Mouse (Mus musculus): ENCODE results near the gene Mapkapk2. TPM values are rescaled to one million over a fixed set of nuclear protein-coding genes. Genes with fewer than 3 reads are reported as not detected.
"Not testable (repeated sequence)": the region's sequence is repeated elsewhere in the genome, so short reads cannot be mapped to it uniquely, and the experiment has no call there.

Mapkapk2 gene
- polyA plus RNA-seq, 1 experiment from 2014 or later, result 22.5 TPM

DNA sequence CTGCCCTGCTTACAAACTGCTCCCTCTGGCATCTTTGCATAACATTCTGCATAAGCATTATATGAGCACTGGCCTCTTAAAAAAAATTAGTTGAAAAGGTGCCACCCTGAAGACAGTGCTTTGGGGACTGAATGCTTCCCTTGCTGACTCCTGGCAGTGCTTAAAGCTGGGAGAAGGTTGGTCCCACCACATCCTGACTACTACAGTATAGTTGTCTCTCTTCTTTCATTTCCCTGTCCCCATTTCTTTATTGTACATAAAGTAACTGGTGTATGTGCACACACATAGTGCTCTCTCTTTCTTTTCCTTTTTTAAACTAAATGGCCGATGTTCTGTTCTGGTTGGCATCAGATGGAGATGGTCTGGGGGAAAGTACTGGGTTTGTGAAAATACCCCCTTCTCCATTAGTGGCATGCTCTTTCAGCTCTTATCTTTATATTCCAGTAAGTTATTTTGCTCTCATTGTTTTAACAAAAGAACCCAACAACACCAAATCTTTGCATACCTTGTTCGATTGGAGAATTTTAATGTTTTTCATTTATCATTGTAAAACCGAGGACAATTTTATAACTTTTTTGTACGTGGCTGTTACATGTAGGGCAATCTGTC, 74.3 kb downstream of the Mapkapk2 start:
- H3K27ac ChIP-seq; H3K27me3 ChIP-seq (ENCODE audit: control insufficient read depth, insufficient read depth, low read length); H3K36me3 ChIP-seq (replicated peaks; ENCODE audit: control insufficient read depth, insufficient read depth); DNase-seq (ENCODE audit: low spot score); ATAC-seq (ENCODE audit: low FRiP score); H3K4me3 ChIP-seq (replicated peaks; ENCODE audit: low read length); H3K4me1 ChIP-seq (replicated peaks; ENCODE audit: control insufficient read depth, insufficient read depth, low read length); H3K9ac ChIP-seq; H3K4me2 ChIP-seq (replicated peaks); H3K9me3 ChIP-seq (ENCODE audit: control insufficient read depth, low read length): not testable (repeated sequence)
- 86% methylated on average over 4 of the region's 4 CpGs for WGBS

DNA sequence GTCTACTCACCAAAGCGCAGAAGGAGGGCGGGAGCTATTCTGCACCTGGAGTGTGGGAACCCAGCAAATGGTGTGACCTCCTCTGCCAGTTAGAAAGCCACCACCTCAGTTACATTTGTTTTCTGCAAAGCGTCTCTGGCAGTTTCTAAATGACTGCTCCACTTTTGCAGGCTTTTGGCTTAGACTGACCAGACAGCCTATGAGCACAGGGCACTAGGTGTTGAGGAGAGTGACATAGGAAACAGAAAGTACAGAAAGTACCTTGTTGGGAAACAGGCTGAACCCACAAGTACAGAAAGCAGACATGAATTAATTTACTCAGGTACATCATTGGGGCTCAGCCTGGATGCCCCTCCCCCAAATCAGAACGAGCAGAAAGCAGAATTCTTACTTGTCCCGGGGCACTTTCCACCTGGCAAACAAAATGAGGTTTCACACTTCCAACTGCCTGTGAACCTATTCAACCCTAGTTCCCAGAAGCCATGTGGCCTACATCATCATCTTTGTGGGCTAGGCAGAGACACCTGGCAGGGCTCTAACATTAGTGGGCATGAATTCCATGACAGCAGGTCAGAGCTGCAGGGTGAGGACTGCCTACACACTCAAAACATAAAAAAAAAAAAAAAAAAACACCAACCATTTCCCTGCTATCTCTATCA, 74.9 kb downstream of the Mapkapk2 start:
- no peaks in the 10 kb centered on the region for H3K9me3 ChIP-seq (ENCODE audit: control insufficient read depth, low read length)
- ATAC-seq (ENCODE audit: low FRiP score) (no peak), DNase-seq (ENCODE audit: low spot score) (no peak)
- H3K27ac ChIP-seq, result no peak overlapping the region
- H3K9ac ChIP-seq, result no peak overlapping the region
- no peaks in the 10 kb centered on the region for H3K27me3 ChIP-seq (ENCODE audit: control insufficient read depth, insufficient read depth, low read length)
- H3K4me2 ChIP-seq (replicated peaks), result no peak overlapping the region
- 78% methylated on average over 5 of the region's 5 CpGs for WGBS
- no peaks in the 10 kb centered on the region for H3K36me3 ChIP-seq (replicated peaks; ENCODE audit: control insufficient read depth, insufficient read depth)
- H3K4me1 ChIP-seq (replicated peaks; ENCODE audit: control insufficient read depth, insufficient read depth, low read length), result no peaks in the 10 kb centered on the region
- no peak overlapping the region for H3K4me3 ChIP-seq (replicated peaks; ENCODE audit: low read length)

- Histone ChIP-seq H3K4me2 (replicated peaks) (no peak overlapping the region), H3K4me1 (replicated peaks; ENCODE audit: control insufficient read depth, insufficient read depth, low read length) (no peaks in the 10 kb centered on the region), H3K27me3 (ENCODE audit: control insufficient read depth, insufficient read depth, low read length) (no peaks in the 10 kb centered on the region), H3K36me3 (replicated peaks; ENCODE audit: control insufficient read depth, insufficient read depth) (no peaks in the 10 kb centered on the region), H3K27ac (no peak overlapping the region), H3K4me3 (replicated peaks; ENCODE audit: low read length) (no peak overlapping the region), H3K9ac (no peak overlapping the region), H3K9me3 (ENCODE audit: control insufficient read depth, low read length) (no peaks in the 10 kb centered on the region)
- ATAC-seq (ENCODE audit: low FRiP score) (no peak), DNase-seq (ENCODE audit: low spot score) (no peak)
- WGBS, result 84% methylated on average over 11 of the region's 11 CpGs
These were observed 75.6 kb downstream of the Mapkapk2 start for GRCm38 (mm10) chr1:131021900-131022590.

GRCm38 (mm10) chr1:131021438-131021837, 76.2 kb downstream of the Mapkapk2 start:
- Histone ChIP-seq H3K9me3 (ENCODE audit: control insufficient read depth, low read length) (no peaks in the 10 kb centered on the region), H3K4me2 (replicated peaks) (no peak overlapping the region), H3K9ac (no peak overlapping the region), H3K36me3 (replicated peaks; ENCODE audit: control insufficient read depth, insufficient read depth) (no peaks in the 10 kb centered on the region), H3K4me3 (replicated peaks; ENCODE audit: low read length) (no peak overlapping the region), H3K4me1 (replicated peaks; ENCODE audit: control insufficient read depth, insufficient read depth, low read length) (no peaks in the 10 kb centered on the region), H3K27ac (no peak overlapping the region), H3K27me3 (ENCODE audit: control insufficient read depth, insufficient read depth, low read length) (no peaks in the 10 kb centered on the region)
- no peak for ATAC-seq (ENCODE audit: low FRiP score)
- DNase-seq (ENCODE audit: low spot score), result no peak
- 80% methylated on average over 9 of the region's 9 CpGs for WGBS

GRCm38 (mm10) chr1:131020425-131021310, 77.0 kb downstream of the Mapkapk2 start:
- DNase-seq (ENCODE audit: low spot score) (no peak), ATAC-seq (ENCODE audit: low FRiP score) (no peak)
- Histone ChIP-seq H3K27me3 (ENCODE audit: control insufficient read depth, insufficient read depth, low read length) (no peaks in the 10 kb centered on the region), H3K9ac (no peak overlapping the region), H3K9me3 (ENCODE audit: control insufficient read depth, low read length) (no peaks in the 10 kb centered on the region), H3K27ac (no peak overlapping the region), H3K4me2 (replicated peaks) (no peak overlapping the region), H3K36me3 (replicated peaks; ENCODE audit: control insufficient read depth, insufficient read depth) (no peaks in the 10 kb centered on the region), H3K4me1 (replicated peaks; ENCODE audit: control insufficient read depth, insufficient read depth, low read length) (no peaks in the 10 kb centered on the region), H3K4me3 (replicated peaks; ENCODE audit: low read length) (no peak overlapping the region)
- 56% methylated on average over 12 of the region's 12 CpGs for WGBS

GRCm38 (mm10) chr1:131019492-131020098, 78.0 kb downstream of the Mapkapk2 start, which contains the start of gene Il10:
TSS of gene Il10 (plus strand) at chr1:131019845.
- H3K4me2 ChIP-seq (replicated peaks), result no peak within 1 kb of the TSS
- no peak for DNase-seq (ENCODE audit: low spot score)
- ATAC-seq (ENCODE audit: low FRiP score), result no peak
- H3K9ac ChIP-seq, result no peak within 1 kb of the TSS
- 76% methylated on average over 8 of the region's 8 CpGs for WGBS
- no peaks in the 10 kb centered on the region for H3K36me3 ChIP-seq (replicated peaks; ENCODE audit: control insufficient read depth, insufficient read depth)
- no peaks in the 10 kb centered on the region for H3K27me3 ChIP-seq (ENCODE audit: control insufficient read depth, insufficient read depth, low read length)
- H3K9me3 ChIP-seq (ENCODE audit: control insufficient read depth, low read length), result no peaks in the 10 kb centered on the region
- H3K27ac ChIP-seq, result no peak within 1 kb of the TSS
- H3K4me3 ChIP-seq (replicated peaks; ENCODE audit: low read length), result no peak within 1 kb of the TSS
- H3K4me1 ChIP-seq (replicated peaks; ENCODE audit: control insufficient read depth, insufficient read depth, low read length), result no peaks in the 10 kb centered on the region

- Histone ChIP-seq H3K4me3 (replicated peaks; ENCODE audit: low read length) (no peak overlapping the region), H3K36me3 (replicated peaks; ENCODE audit: control insufficient read depth, insufficient read depth) (no peaks in the 10 kb centered on the region), H3K4me1 (replicated peaks; ENCODE audit: control insufficient read depth, insufficient read depth, low read length) (no peaks in the 10 kb centered on the region), H3K27ac (no peak overlapping the region), H3K27me3 (ENCODE audit: control insufficient read depth, insufficient read depth, low read length) (no peaks in the 10 kb centered on the region), H3K9ac (no peak overlapping the region), H3K4me2 (replicated peaks) (no peak overlapping the region), H3K9me3 (ENCODE audit: control insufficient read depth, low read length) (no peaks in the 10 kb centered on the region)
- no peak for ATAC-seq (ENCODE audit: low FRiP score)
- no peak for DNase-seq (ENCODE audit: low spot score)
- 95% methylated on average over 7 of the region's 7 CpGs for WGBS
These were observed 81.7 kb downstream of the Mapkapk2 start for GRCm38 (mm10) chr1:131015879-131016278.

DNA sequence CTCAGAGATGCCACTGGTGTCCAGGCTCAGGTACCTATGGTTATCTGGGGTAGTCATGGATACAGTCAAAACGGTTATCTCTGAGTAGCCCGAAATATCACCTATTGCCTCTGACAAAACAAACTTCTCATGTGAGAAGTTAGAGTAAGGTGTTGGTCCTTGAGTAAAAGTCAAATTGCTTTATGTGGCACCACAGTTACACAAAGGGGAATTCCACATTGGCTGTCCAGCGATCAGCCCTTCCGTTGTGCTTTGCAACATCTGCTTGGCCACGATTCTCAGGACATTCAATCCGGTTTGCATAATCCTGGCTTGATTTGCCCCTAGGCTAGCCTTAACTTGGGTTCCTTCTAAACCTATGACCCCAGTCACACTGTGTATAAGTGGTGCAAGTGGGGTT, 82.3 kb downstream of the Mapkapk2 start:
- no peaks in the 10 kb centered on the region for H3K27me3 ChIP-seq (ENCODE audit: control insufficient read depth, insufficient read depth, low read length)
- no peak overlapping the region for H3K9ac ChIP-seq
- H3K9me3 ChIP-seq (ENCODE audit: control insufficient read depth, low read length), result no peaks in the 10 kb centered on the region
- DNase-seq (ENCODE audit: low spot score), result no peak
- no peak for ATAC-seq (ENCODE audit: low FRiP score)
- H3K27ac ChIP-seq, result no peak overlapping the region
- 96% methylated on average over 6 of the region's 6 CpGs for WGBS
- no peaks in the 10 kb centered on the region for H3K4me1 ChIP-seq (replicated peaks; ENCODE audit: control insufficient read depth, insufficient read depth, low read length)
- H3K36me3 ChIP-seq (replicated peaks; ENCODE audit: control insufficient read depth, insufficient read depth), result no peaks in the 10 kb centered on the region
- H3K4me3 ChIP-seq (replicated peaks; ENCODE audit: low read length), result no peak overlapping the region
- H3K4me2 ChIP-seq (replicated peaks), result no peak overlapping the region

All from hindbrain, embryonic 14.5 days (tissue).